Mouse (Mus musculus): ENCODE data around the gene Gm10715.
"Not testable (repeated sequence)": the region's sequence is repeated elsewhere in the genome, so short reads cannot be mapped to it uniquely, and the experiment has no call there.

The Gm10715 gene

DNA sequence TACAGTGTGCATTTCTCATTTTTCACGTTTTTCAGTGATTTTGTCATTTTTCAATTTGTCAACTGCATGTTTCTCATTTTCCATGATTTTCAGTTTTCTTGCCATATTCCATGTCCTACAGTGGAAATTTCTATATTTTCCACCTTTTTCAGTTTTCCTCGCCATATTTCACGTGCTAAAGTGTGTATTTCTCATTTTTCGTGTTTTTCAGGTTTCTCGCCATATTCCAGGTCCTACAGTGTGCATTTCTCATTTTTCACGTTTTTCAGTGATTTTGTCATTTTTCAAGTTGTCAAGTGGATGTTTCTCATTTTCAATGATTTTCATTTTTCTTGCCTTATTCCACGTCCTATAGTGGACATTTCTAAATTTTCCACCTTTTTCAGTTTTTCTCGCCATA lies at the start of gene Gm10715:
TSS of gene Gm10715 (plus strand) at position 301 of the 400 bp plus-strand sequence.
- not testable (repeated sequence) for DNase-seq (ENCODE audit: low spot score in 2 of 2)

DNA sequence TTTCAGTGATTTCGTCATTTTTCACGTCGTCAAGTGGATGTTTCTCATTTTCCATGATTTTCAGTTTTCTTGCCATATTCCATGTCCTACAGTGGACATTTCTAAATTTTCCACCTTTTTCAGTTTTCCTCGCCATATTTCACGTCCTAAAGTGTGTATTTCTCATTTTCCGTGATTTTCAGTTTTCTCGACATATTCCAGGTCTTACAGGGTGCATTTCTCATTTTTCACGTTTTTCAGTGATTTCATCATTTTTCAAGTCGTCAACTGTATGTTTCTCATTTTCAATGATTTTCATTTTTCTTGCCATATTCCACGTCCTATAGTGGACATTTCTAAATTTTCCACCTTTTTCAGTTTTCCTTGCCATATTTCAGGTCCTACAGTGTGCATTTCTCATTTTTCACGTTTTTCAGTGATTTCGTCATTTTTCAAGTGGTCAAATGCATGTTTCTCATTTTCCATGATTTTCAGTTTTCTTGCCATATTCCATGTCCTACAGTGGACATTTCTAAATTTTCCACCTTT lies 36.2 kb upstream of the Gm10715 start, which contains the start of gene Gm10722:
TSS of gene Gm10722 (plus strand) at position 478 of the 528 bp plus-strand sequence.
- DNase-seq (ENCODE audit: low spot score in 2 of 2), result peak in 1 of 2 experiments; percentile 58

DNA sequence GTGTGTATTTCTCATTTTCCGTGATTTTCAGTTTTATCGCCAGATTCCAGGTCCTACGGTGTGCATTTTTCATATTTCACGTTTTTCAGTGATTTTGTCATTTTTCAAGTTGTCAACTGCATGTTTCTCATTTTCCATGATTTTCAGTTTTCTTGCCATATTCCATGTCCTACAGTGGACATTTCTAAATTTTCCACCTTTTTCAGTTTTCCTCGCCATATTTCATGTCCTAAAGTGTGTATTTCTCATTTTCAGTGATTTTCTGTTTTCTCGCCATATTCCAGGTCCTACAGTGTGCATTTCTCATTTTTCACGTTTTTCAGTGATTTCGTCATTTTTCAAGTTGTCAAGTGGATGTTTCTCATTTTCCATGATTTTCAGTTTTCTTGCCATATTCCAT lies 35.7 kb upstream of the Gm10715 start:
- peak in 1 of 2 experiments; percentile 73 for DNase-seq (ENCODE audit: low spot score in 2 of 2)

DNA sequence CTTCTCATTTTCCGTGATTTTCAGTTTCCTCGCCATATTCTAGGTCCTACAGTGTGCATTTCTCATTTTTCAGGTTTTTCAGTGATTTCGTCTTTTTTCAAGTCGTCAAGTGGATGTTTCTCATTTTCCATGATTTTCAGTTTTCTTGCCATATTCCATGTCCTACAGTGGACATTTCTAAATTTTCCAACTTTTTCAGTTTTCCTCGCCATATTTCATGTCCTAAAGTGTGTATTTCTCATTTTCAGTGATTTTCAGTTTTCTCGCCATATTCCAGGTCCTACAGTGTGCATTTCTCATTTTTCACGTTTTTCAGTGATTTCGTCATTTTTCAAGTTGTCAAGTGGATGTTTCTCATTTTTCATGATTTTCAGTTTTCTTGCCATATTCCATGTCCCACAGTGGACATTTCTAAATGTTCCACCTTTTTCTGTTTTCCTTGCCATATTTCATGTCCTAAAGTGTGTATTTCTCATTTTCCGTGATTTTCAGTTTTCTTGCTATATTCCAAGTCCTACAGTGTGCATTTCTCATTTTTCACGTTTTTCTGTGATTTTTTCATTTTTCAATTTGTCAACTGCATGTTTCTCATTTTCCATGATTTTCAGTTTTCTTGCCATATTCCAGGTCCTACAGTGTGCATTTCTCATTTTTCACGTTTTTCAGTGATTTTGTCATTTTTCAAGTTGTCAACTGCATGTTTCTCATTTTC lies 34.6 kb upstream of the Gm10715 start:
- DNase-seq (ENCODE audit: low spot score in 2 of 2), result peak; percentile 99 to 100

DNA sequence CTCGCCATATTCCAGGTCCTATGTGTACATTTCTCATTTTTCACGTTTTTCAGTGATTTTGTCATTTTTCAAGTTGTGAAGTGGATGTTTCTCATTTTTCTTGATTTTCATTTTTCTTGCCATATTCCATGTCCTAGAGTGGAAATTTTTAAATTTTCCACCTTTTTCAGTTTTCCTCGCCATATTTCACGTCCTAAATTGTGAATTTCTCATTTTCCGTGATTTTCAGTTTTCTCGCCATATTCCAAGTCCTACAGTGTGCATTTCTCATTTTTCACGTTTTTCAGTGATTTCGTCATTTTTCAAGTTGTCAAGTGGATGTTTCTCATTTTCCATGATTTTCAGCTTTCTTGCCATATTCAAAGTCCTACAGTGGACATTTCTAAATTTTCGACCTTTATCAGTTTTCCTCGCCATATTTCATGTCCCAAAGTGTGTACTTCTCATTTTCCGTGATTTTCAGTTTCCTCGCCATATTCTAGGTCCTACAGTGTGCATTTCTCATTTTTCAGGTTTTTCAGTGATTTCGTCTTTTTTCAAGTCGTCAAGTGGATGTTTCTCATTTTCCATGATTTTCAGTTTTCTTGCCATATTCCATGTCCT lies 33.8 kb upstream of the Gm10715 start, which contains the start of gene Gm11168:
TSS of gene Gm11168 (plus strand) at position 553 of the 603 bp plus-strand sequence.
- not testable (repeated sequence) for DNase-seq (ENCODE audit: low spot score in 2 of 2)

DNA sequence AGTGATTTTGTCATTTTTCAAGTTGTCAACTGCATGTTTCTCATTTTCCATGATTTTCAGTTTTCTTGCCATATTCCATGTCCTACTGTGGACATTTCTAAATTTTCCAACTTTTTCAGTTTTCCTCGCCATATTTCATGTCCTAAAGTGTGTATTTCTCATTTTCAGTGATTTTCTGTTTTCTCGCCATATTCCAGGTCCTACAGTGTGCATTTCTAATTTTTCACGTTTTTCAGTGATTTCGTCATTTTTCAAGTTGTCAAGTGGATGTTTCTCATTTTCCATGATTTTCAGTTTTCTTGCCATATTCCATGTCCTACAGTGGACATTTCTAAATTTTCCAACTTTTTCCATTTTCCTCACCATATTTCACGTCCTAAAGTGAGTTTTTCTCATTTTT lies 30.5 kb upstream of the Gm10715 start:
- DNase-seq (ENCODE audit: low spot score in 2 of 2), result not testable (repeated sequence)

DNA sequence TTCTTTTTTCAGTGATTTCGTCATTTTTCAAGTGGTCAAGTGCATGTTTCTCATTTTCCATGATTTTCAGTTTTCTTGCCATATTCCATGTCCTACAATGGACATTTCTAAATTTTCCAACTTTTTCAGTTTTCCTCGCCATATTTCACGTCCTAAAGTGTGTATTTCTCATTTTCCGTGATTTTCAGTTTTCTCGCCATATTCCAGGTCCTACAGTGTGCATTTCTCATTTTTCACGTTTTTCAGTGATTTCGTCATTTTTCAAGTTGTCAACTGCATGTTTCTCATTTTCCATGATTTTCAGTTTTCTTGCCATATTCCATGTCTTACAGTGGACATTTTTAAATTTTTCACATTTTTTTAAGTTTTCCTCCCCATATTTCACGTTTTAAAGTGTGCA lies 30.0 kb upstream of the Gm10715 start:
- DNase-seq (ENCODE audit: low spot score in 2 of 2), result peak; percentile 100

DNA sequence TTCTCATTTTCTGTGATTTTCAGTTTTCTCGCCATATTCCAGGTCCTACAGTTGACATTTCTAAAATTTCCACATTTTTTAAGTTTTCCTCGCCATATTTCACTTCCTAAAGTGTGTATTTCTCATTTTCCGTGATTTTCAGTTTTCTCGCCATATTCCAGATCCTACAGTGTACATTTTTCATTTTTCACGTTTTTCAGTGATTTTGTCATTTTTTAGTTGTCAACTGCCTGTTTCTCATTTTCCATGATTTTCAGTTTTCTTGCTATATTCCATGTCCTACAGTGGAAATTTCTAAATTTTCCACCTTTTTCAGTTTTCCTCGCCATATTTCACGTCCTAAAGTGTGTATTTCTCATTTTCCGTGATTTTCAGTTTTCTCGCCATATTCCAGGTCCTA lies 29.4 kb upstream of the Gm10715 start:
- not testable (repeated sequence) for DNase-seq (ENCODE audit: low spot score in 2 of 2)

DNA sequence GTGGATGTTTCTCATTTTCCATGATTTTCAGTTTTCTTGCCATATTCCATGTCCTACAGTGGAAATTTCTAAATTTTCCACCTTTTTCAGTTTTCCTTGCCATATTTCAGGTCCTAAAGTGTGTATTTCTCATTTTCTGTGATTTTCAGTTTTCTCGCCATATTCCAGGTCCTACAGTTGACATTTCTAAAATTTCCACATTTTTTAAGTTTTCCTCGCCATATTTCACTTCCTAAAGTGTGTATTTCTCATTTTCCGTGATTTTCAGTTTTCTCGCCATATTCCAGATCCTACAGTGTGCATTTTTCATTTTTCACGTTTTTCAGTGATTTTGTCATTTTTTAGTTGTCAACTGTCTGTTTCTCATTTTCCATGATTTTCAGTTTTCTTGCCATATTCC lies 27.3 kb upstream of the Gm10715 start:
- DNase-seq (ENCODE audit: low spot score in 2 of 2), result not testable (repeated sequence)

DNA sequence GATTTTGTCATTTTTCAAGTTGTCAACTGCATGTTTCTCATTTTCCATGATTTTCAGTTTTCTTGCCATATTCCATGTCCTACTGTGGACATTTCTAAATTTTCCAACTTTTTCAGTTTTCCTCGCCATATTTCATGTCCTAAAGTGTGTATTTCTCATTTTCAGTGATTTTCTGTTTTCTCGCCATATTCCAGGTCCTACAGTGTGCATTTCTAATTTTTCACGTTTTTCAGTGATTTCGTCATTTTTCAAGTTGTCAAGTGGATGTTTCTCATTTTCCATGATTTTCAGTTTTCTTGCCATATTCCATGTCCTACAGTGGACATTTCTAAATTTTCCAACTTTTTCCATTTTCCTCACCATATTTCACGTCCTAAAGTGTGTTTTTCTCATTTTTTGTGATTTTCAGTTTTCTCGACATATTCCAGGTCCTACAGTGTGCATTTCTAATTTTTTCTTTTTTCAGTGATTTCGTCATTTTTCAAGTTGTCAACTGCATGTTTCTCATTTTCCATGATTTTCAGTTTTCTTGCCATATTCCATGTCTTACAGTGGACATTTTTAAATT lies 24.5 kb upstream of the Gm10715 start:
- not testable (repeated sequence) for DNase-seq (ENCODE audit: low spot score in 2 of 2)

DNA sequence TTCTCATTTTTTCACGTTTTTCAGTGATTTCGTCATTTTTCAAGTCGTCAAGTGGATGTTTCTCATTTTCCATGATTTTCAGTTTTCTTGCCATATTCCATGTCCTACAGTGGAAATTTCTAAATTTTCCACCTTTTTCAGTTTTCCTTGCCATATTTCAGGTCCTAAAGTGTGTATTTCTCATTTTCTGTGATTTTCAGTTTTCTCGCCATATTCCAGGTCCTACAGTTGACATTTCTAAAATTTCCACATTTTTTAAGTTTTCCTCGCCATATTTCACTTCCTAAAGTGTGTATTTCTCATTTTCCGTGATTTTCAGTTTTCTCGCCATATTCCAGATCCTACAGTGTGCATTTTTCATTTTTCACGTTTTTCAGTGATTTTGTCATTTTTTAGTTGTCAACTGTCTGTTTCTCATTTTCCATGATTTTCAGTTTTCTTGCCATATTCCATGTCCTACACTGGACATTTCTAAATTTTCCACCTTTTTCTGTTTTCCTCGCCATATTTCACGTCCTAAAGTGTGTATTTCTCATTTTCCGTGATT lies 23.9 kb upstream of the Gm10715 start, which contains the start of gene Gm10721:
TSS of gene Gm10721 (plus strand) at position 408 of the 547 bp plus-strand sequence.
- DNase-seq (ENCODE audit: low spot score in 2 of 2), result not testable (repeated sequence)

DNA sequence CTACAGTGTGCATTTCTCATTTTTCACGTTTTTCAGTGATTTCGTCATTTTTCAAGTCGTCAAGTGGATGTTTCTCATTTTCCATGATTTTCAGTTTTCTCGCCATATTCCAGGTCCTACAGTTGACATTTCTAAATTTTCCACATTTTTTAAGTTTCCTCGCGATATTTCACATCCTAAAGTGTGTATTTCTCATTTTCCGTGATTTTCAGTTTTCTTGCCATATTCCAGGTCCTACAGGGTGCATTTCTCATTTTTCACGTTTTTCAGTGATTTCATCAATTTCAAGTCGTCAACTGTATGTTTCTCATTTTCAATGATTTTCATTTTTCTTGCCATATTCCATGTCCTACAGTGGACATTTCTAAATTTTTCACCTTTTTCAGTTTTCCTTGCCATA lies 21.3 kb upstream of the Gm10715 start, which contains the start of gene Gm10720:
TSS of gene Gm10720 (plus strand) at position 301 of the 400 bp plus-strand sequence.
- DNase-seq (ENCODE audit: low spot score in 2 of 2), result not testable (repeated sequence)

DNA sequence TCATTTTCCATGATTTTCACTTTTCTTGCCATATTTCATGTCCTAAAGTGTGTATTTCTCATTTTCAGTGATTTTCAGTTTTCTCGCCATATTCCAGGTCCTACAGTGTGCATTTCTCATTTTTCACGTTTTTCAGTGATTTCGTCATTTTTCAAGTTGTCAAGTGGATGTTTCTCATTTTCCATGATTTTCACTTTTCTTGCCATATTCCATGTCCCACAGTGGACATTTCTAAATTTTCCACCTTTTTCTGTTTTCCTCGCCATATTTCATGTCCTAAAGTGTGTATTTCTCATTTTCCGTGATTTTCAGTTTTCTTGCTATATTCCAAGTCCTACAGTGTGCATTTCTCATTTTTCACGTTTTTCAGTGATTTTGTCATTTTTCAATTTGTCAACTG lies 20.8 kb upstream of the Gm10715 start:
- DNase-seq (ENCODE audit: low spot score in 2 of 2), result peak in 1 of 2 experiments; percentile 20

DNA sequence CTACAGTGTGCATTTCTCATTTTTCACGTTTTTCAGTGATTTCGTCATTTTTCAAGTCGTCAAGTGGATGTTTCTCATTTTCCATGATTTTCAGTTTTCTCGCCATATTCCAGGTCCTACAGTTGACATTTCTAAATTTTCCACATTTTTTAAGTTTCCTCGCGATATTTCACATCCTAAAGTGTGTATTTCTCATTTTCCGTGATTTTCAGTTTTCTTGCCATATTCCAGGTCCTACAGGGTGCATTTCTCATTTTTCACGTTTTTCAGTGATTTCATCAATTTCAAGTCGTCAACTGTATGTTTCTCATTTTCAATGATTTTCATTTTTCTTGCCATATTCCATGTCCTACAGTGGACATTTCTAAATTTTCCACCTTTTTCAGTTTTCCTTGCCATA lies 19.6 kb upstream of the Gm10715 start, which contains the start of gene Gm10719:
TSS of gene Gm10719 (plus strand) at position 301 of the 400 bp plus-strand sequence.
- DNase-seq (ENCODE audit: low spot score in 2 of 2), result not testable (repeated sequence)

DNA sequence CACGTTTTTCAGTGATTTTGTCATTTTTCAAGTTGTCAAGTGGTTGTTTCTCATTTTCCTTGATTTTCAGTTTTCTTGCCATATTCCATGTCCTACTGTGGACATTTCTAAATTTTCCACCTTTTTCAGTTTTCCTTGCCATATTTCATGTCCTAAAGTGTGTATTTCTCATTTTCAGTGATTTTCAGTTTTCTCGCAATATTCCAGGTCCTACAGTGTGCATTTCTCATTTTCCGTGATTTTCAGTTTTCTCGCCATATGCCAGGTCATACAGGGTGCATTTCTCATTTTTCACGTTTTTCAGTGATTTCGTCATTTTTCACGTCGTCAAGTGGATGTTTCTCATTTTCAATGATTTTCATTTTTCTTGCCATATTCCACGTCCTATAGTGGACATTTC lies 17.7 kb upstream of the Gm10715 start:
- DNase-seq (ENCODE audit: low spot score in 2 of 2), result peak; percentile 84 to 93

DNA sequence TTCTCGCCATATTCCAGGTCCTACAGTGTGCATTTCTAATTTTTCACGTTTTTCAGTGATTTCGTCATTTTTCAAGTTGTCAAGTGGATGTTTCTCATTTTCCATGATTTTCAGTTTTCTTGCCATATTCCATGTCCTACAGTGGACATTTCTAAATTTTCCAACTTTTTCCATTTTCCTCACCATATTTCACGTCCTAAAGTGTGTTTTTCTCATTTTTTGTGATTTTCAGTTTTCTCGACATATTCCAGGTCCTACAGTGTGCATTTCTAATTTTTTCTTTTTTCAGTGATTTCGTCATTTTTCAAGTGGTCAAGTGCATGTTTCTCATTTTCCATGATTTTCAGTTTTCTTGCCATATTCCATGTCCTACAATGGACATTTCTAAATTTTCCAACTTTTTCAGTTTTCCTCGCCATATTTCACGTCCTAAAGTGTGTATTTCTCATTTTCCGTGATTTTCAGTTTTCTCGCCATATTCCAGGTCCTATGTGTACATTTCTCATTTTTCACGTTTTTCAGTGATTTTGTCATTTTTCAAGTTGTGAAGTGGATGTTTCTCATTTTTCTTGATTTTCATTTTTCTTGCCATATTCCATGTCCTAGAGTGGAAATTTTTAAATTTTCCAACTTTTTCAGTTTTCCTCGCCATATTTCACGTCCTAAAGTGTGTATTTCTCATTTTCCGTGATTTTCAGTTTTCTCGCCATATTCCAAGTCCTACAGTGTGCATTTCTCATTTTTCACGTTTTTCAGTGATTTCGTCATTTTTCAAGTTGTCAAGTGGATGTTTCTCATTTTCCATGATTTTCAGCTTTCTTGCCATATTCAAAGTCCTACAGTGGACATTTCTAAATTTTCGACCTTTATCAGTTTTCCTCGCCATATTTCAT lies 16.6 kb upstream of the Gm10715 start:
- DNase-seq (ENCODE audit: low spot score in 2 of 2), result peak; percentile 41 to 96

DNA sequence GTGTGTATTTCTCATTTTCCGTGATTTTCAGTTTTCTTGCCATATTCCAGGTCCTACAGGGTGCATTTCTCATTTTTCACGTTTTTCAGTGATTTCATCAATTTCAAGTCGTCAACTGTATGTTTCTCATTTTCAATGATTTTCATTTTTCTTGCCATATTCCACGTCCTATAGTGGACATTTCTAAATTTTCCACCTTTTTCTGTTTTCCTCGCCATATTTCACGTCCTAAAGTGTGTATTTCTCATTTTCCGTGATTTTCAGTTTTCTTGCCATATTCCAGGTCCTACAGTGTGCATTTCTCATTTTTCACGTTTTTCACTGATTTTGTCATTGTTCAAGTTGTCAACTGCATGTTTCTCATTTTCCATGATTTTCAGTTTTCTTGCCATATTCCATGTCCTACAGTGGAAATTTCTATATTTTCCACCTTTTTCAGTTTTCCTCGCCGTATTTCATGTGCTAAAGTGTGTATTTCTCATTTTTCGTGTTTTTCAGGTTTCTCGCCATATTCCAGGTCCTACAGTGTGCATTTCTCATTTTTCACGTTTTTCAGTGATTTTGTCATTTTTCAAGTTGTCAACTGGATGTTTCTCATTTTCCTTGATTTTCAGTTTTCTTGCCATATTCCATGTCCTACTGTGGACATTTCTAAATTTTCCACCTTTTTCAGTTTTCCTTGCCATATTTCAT lies 14.2 kb upstream of the Gm10715 start:
- peak; percentile 34 to 99 for DNase-seq (ENCODE audit: low spot score in 2 of 2)

DNA sequence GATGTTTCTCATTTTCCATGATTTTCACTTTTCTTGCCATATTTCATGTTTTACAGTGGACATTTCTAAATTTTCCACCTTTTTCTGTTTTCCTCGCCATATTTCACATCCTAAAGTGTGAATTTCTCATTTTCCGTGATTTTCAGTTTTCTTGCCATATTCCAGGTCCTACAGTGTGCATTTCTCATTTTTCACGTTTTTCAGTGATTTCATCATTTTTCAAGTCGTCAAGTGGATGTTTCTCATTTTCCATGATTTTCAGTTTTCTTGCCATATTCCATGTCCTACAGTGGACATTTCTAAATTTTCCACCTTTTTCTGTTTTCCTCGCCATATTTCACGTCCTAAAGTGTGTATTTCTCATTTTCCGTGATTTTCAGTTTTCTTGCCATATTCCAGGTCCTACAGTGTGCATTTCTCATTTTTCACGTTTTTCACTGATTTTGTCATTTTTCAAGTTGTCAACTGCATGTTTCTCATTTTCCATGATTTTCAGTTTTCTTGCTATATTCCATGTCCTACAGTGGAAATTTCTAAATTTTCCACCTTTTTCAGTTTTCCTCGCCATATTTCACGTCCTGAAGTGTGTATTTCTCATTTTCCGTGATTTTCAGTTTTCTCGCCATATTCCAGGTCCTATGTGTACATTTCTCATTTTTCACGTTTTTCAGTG lies 13.2 kb upstream of the Gm10715 start, which contains the start of gene Gm10718:
TSS of gene Gm10718 (plus strand) at position 236 of the 673 bp plus-strand sequence.
- DNase-seq (ENCODE audit: low spot score in 2 of 2), result peak; percentile 42 to 85

DNA sequence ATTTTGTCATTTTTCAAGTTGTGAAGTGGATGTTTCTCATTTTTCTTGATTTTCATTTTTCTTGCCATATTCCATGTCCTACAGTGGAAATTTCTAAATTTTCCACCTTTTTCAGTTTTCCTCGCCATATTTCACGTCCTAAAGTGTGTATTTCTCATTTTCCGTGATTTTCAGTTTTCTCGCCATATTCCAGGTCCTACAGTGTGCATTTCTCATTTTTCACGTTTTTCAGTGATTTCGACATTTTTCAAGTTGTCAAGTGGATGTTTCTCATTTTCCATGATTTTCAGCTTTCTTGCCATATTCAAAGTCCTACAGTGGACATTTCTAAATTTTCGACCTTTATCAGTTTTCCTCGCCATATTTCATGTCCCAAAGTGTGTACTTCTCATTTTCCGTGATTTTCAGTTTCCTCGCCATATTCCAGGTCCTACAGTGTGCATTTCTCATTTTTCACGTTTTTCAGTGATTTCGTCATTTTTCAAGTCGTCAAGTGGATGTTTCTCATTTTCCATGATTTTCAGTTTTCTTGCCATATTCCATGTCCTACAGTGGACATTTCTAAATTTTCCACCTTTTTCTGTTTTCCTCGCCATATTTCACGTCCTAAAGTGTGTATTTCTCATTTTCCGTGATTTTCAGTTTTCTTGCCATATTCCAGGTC lies 12.6 kb upstream of the Gm10715 start:
- peak; percentile 100 for DNase-seq (ENCODE audit: low spot score in 2 of 2)
